Comparison of ENCODE assay signal across 8 mouse cellular contexts in genomic region chr16:92465642-92466526, GRCm38 (mm10). TPM values are rescaled to one million over a fixed set of nuclear protein-coding genes. Genes with fewer than 3 reads are reported as not detected.
DNase-seq lines count a peak whose midpoint lies in the region; ATAC-seq lines count a peak whose summit lies in the region.

No protein-coding gene starts in this region.

- H3K9ac ChIP-seq in heart, embryonic 14.5 days (ENCODE audit: low read length): peak overlapping the region; percentile 91
- H3K9ac ChIP-seq in liver, embryonic 13.5 days: peak overlapping the region; percentile 93
- H3K9ac ChIP-seq in stomach, embryonic 16.5 days (ENCODE audit: low read length): peak overlapping the region; percentile 91

- peak; percentile 99 for ATAC-seq in CD4-positive, CD25-positive, alpha-beta regulatory T cell, adult 4 months
- peak; percentile 98 for ATAC-seq in heart, embryonic 14.5 days (ENCODE audit: insufficient number of reproducible peaks, insufficient read depth, low FRiP score, low read depth)
- ATAC-seq in liver, embryonic 13.5 days (ENCODE audit: low read depth): peak; percentile 98
- peak; percentile 99 for ATAC-seq in stomach, embryonic 16.5 days (ENCODE audit: insufficient read depth, low FRiP score)

- H3K36me3 ChIP-seq in heart, embryonic 14.5 days (ENCODE audit: control insufficient read depth, insufficient read depth, low read length): 0 out of 2 replicates have a peak, but pooled peaks cover 2% of the 10 kb centered on the region
- no peaks in the 10 kb centered on the region for H3K36me3 ChIP-seq in liver, embryonic 13.5 days
- no peaks in the 10 kb centered on the region for H3K36me3 ChIP-seq in stomach, embryonic 16.5 days (ENCODE audit: control insufficient read depth, insufficient read depth, low read length)

- no peaks in the 10 kb centered on the region for H3K9me3 ChIP-seq in heart, embryonic 14.5 days (ENCODE audit: control insufficient read depth, low read length)
- no peaks in the 10 kb centered on the region for H3K9me3 ChIP-seq in liver, embryonic 13.5 days (replicated peaks)
- H3K9me3 ChIP-seq in stomach, embryonic 16.5 days (replicated peaks; ENCODE audit: control insufficient read depth, low read length): no peaks in the 10 kb centered on the region

- under 1% methylated on average over 93 of the region's 94 CpGs for WGBS in heart, embryonic 14.5 days
- WGBS in liver, embryonic 13.5 days (ENCODE audit: insufficient replicate concordance): under 1% methylated on average over 93 of the region's 94 CpGs
- under 1% methylated on average over 91 of the region's 94 CpGs for WGBS in stomach, embryonic 16.5 days

- peak overlapping the region; percentile 64 to 73 for H3K27ac ChIP-seq in heart, embryonic 14.5 days (replicated peaks in 1 of 2; ENCODE audit: control insufficient read depth in 1 of 2, insufficient read depth in 1 of 2, low read depth in 2 of 2, low read length in 2 of 2)
- peak overlapping the region; percentile 82 for H3K27ac ChIP-seq in liver, embryonic 13.5 days
- H3K27ac ChIP-seq in stomach, embryonic 16.5 days (ENCODE audit: low read length): peak overlapping the region; percentile 49

- no peaks in the 10 kb centered on the region for H3K27me3 ChIP-seq in heart, embryonic 14.5 days (ENCODE audit: control insufficient read depth, insufficient read depth, low read length)
- H3K27me3 ChIP-seq in liver, embryonic 13.5 days: no peaks in the 10 kb centered on the region
- no peaks in the 10 kb centered on the region for H3K27me3 ChIP-seq in stomach, embryonic 16.5 days (ENCODE audit: control insufficient read depth, insufficient read depth, low read length)

- DNase-seq in c-Kit-negative CD71-positive TER-119-positive erythroid progenitor cells, embryonic 14.5 days (ENCODE audit: low read depth, low spot score): peak; percentile 97
- DNase-seq in fibroblast of lung, adult 2 months (ENCODE audit: low read depth): peak; percentile 97
- peak; percentile 99 for DNase-seq in kidney, postnatal 14 days
- peak; percentile 95 for DNase-seq in liver, embryonic 13.5 days
- DNase-seq in neural tube, embryonic 10.5 days (ENCODE audit: extremely low spot score, low spot score): peak; percentile 94

- H3K4me2 ChIP-seq in heart, embryonic 14.5 days (ENCODE audit: low read length): peak overlapping the region; percentile 70
- peak overlapping the region; percentile 98 for H3K4me2 ChIP-seq in liver, embryonic 13.5 days
- H3K4me2 ChIP-seq in stomach, embryonic 16.5 days (ENCODE audit: low read depth, low read length): peak overlapping the region; percentile 82

- peaks cover 14 to 15% of the 10 kb centered on the region in 2 experiments for H3K4me1 ChIP-seq in heart, embryonic 14.5 days (ENCODE audit: control insufficient read depth in 2 of 2, insufficient read depth in 2 of 2, low read length in 2 of 2)
- peaks cover 29% of the 10 kb centered on the region for H3K4me1 ChIP-seq in liver, embryonic 13.5 days (replicated peaks)
- peaks cover 18% of the 10 kb centered on the region for H3K4me1 ChIP-seq in stomach, embryonic 16.5 days (ENCODE audit: control insufficient read depth, insufficient read depth, low read length)

- H3K4me3 ChIP-seq in heart, embryonic 14.5 days (ENCODE audit: control insufficient read depth in 1 of 2, insufficient read depth in 1 of 2, low read depth in 1 of 2, low read length in 2 of 2): peak overlapping the region; percentile 85 to 91
- H3K4me3 ChIP-seq in liver, embryonic 13.5 days (replicated peaks): peak overlapping the region; percentile 93
- H3K4me3 ChIP-seq in stomach, embryonic 16.5 days (replicated peaks; ENCODE audit: low read length): peak overlapping the region; percentile 95

RNA-seq across cellular contexts. Expression of gene Rcan1, which starts 4.8 kb away (rescaled TPM):
- 1 to 10 TPM; 1.2 to 2.7 TPM for polyA plus RNA-seq in CD4-positive, CD25-positive, alpha-beta regulatory T cell, adult 4 months (2017; shearing (Covaris generic))
- 105 TPM in 2 replicates for polyA plus RNA-seq in heart, embryonic 14.5 days (2014; fragmentation: Nextera tagmentation; extraction: Ambion mirVana)
- polyA plus RNA-seq in liver, embryonic 13.5 days (2015; fragmentation: Nextera tagmentation; extraction: Ambion mirVana): 9.4 and 11.4 TPM in 2 replicates
- polyA plus RNA-seq in stomach, embryonic 16.5 days (2015; fragmentation: Nextera tagmentation; extraction: Ambion mirVana): 19.6 and 21.6 TPM in 2 replicates

RNA-seq across cellular contexts. Expression of gene Clic6, which starts 19.7 kb away (rescaled TPM):
- polyA plus RNA-seq in CD4-positive, CD25-positive, alpha-beta regulatory T cell, adult 4 months (2017; shearing (Covaris generic)): not detected
- polyA plus RNA-seq in heart, embryonic 14.5 days (2014; fragmentation: Nextera tagmentation; extraction: Ambion mirVana): 0.72 and 0.89 TPM in 2 replicates
- polyA plus RNA-seq in liver, embryonic 13.5 days (2015; fragmentation: Nextera tagmentation; extraction: Ambion mirVana): 0.61 and 0.70 TPM in 2 replicates
- 17.8 and 20.3 TPM in 2 replicates for polyA plus RNA-seq in stomach, embryonic 16.5 days (2015; fragmentation: Nextera tagmentation; extraction: Ambion mirVana)

Comparison
In these comparisons a context has a peak if more than half of its experiments do, and no peak if none do; other contexts are left out.
1. Peak in every context shown above with its lines: DNase-seq, ATAC-seq, H3K4me3 ChIP-seq and H3K27ac ChIP-seq.